In genomic region chr16:4367930-4368329, GRCm38 (mm10) we compare ENCODE assay signal across 22 mouse cellular contexts. TPM values are rescaled to one million over a fixed set of nuclear protein-coding genes. Genes with fewer than 3 reads are reported as not detected.
DNase-seq lines count a peak whose midpoint lies in the region; ATAC-seq lines count a peak whose summit lies in the region.
"Had no signal": no experiment of that assay in that cellular context is flagged by ENCODE, and none has a peak within 500 bp of the region (broad histone marks: within the 10 kb centered on the region; RNA-seq: fewer than 3 reads in every experiment).

No protein-coding gene starts in this region.

- no peak overlapping the region for H3K4me2 ChIP-seq in kidney, embryonic 16.5 days (replicated peaks; ENCODE audit: low read depth, low read length)
- H3K4me2 ChIP-seq in liver, embryonic 16.5 days (ENCODE audit: low read depth, low read length): no peak overlapping the region
- H3K4me2 ChIP-seq in midbrain, embryonic 11.5 days: no peak overlapping the region
- H3K4me2 ChIP-seq: heart, embryonic 13.5 days; hindbrain, embryonic 13.5 days had no signal

- DNase-seq in kidney, adult 11 months: peak; percentile 17
- DNase-seq in 3T3-L1 (ENCODE audit: low read depth, low spot score): peak; percentile 48
- DNase-seq in kidney, postnatal 14 days: peak; percentile 29
- DNase-seq in midbrain, embryonic 11.5 days (ENCODE audit: low spot score, missing footprints): no peak
- DNase-seq in testis, postnatal 14 days (ENCODE audit: low spot score): no peak
- DNase-seq: adrenal gland, postnatal 25 days; cerebellum, adult 11-12 months; embryo, embryonic 11 days; lung, adult 18-20 months; lung, postnatal 36 days; retina, postnatal 1 day; thymus, postnatal 14 days had no signal

- H3K9me3 ChIP-seq in kidney, embryonic 16.5 days (ENCODE audit: low read length): no peaks in the 10 kb centered on the region
- no peaks in the 10 kb centered on the region for H3K9me3 ChIP-seq in liver, embryonic 16.5 days (replicated peaks; ENCODE audit: control insufficient read depth, low read length)
- H3K9me3 ChIP-seq in midbrain, embryonic 11.5 days (ENCODE audit: control insufficient read depth, low read length): no peaks in the 10 kb centered on the region
- H3K9me3 ChIP-seq: heart, embryonic 13.5 days; hindbrain, embryonic 13.5 days; limb, embryonic 10.5 days had no signal

- peaks cover 14% of the 10 kb centered on the region for H3K4me1 ChIP-seq in kidney, embryonic 16.5 days (ENCODE audit: insufficient read depth, low read length)
- peaks cover 5% of the 10 kb centered on the region; the same call in 1 of the 2 replicates for H3K4me1 ChIP-seq in liver, embryonic 16.5 days (ENCODE audit: control insufficient read depth, low read depth, low read length)
- H3K4me1 ChIP-seq in midbrain, embryonic 11.5 days (ENCODE audit: control insufficient read depth, insufficient read depth, low read length): no peaks in the 10 kb centered on the region
- H3K4me1 ChIP-seq: limb, embryonic 10.5 days had no signal

- ATAC-seq in kidney, embryonic 16.5 days (ENCODE audit: low FRiP score, low TSS enrichment): no peak
- ATAC-seq in liver, embryonic 16.5 days (ENCODE audit: low read depth): peak; percentile 79
- ATAC-seq in midbrain, embryonic 11.5 days (ENCODE audit: low FRiP score): no peak
- ATAC-seq: forebrain, embryonic 16.5 days; inflammation-experienced regulatory T-cells, adult 6 months had no signal

- 23% methylated on average over 3 of the region's 3 CpGs for WGBS in kidney, embryonic 16.5 days
- WGBS in liver, embryonic 16.5 days (ENCODE audit: insufficient replicate concordance): 32% methylated on average over 3 of the region's 3 CpGs
- WGBS in midbrain, embryonic 11.5 days: 54% methylated on average over 3 of the region's 3 CpGs

- no peak overlapping the region for H3K9ac ChIP-seq in kidney, embryonic 16.5 days (replicated peaks; ENCODE audit: low read length)
- no peak overlapping the region for H3K9ac ChIP-seq in liver, embryonic 16.5 days (ENCODE audit: low read depth, low read length)
- H3K9ac ChIP-seq in midbrain, embryonic 11.5 days (ENCODE audit: low read length): no peak overlapping the region
- H3K9ac ChIP-seq: heart, embryonic 13.5 days; hindbrain, embryonic 13.5 days had no signal

- no peak overlapping the region for H3K27ac ChIP-seq in kidney, embryonic 16.5 days (ENCODE audit: low read length)
- H3K27ac ChIP-seq in liver, embryonic 16.5 days (ENCODE audit: low read length): peak overlapping the region; percentile 18; the same call in 1 of the 2 replicates
- H3K27ac ChIP-seq in midbrain, embryonic 11.5 days (ENCODE audit: low read depth, low read length): no peak overlapping the region
- H3K27ac ChIP-seq: heart, embryonic 13.5 days; hindbrain, embryonic 13.5 days; left cerebral cortex, adult 2 months; limb, embryonic 10.5 days; stomach, postnatal 0 days had no signal

- H3K27me3 ChIP-seq in kidney, embryonic 16.5 days (ENCODE audit: insufficient read depth, low read length): no peaks in the 10 kb centered on the region
- H3K27me3 ChIP-seq in liver, embryonic 16.5 days (ENCODE audit: control insufficient read depth, insufficient read depth, low read depth, low read length): no peaks in the 10 kb centered on the region
- H3K27me3 ChIP-seq in midbrain, embryonic 11.5 days (ENCODE audit: control insufficient read depth, insufficient read depth, low read length): no peaks in the 10 kb centered on the region
- H3K27me3 ChIP-seq: CH12.LX; heart, embryonic 13.5 days; hindbrain, embryonic 13.5 days had no signal

- H3K36me3 ChIP-seq in kidney, embryonic 16.5 days (ENCODE audit: insufficient read depth, low read length): no peaks in the 10 kb centered on the region
- no peaks in the 10 kb centered on the region for H3K36me3 ChIP-seq in liver, embryonic 16.5 days (ENCODE audit: control insufficient read depth, insufficient read depth)
- H3K36me3 ChIP-seq in midbrain, embryonic 11.5 days (ENCODE audit: control insufficient read depth, insufficient read depth, low read length): no peaks in the 10 kb centered on the region
- H3K36me3 ChIP-seq: heart, embryonic 13.5 days; hindbrain, embryonic 13.5 days; limb, embryonic 10.5 days had no signal

- no peak overlapping the region for H3K4me3 ChIP-seq in kidney, embryonic 16.5 days (ENCODE audit: low read length)
- H3K4me3 ChIP-seq in liver, embryonic 16.5 days (ENCODE audit: low read depth, low read length): no peak overlapping the region
- no peak overlapping the region for H3K4me3 ChIP-seq in midbrain, embryonic 11.5 days (ENCODE audit: low read depth, low read length)
- H3K4me3 ChIP-seq: heart, embryonic 13.5 days; hindbrain, embryonic 13.5 days; left cerebral cortex, adult 2 months; limb, embryonic 10.5 days had no signal

RNA-seq across cellular contexts. Expression of gene Adcy9, which starts 52.4 kb away (rescaled TPM):
- 1.0 and 1.1 TPM in 2 replicates for polyA plus RNA-seq in kidney, embryonic 16.5 days (2015; fragmentation: Nextera tagmentation; extraction: Ambion mirVana)
- 0.48 and 0.65 TPM in 2 replicates for polyA plus RNA-seq in liver, embryonic 16.5 days (2015; fragmentation: Nextera tagmentation; extraction: Ambion mirVana)
- polyA plus RNA-seq in midbrain, embryonic 11.5 days (2014; fragmentation: Nextera tagmentation; extraction: Ambion mirVana): 1.2 and 1.3 TPM in 2 replicates

Comparison
In these comparisons a context has a peak if more than half of its experiments do, and no peak if none do; other contexts are left out.
1. DNase-seq: peak in kidney, adult 11 months (single experiment), 3T3-L1 (single experiment) and kidney, postnatal 14 days (single experiment); none in midbrain, embryonic 11.5 days (single experiment) and testis, postnatal 14 days (single experiment).